Mouse (Mus musculus): ENCODE results near the gene Efr3b.

The Efr3b gene

DNA sequence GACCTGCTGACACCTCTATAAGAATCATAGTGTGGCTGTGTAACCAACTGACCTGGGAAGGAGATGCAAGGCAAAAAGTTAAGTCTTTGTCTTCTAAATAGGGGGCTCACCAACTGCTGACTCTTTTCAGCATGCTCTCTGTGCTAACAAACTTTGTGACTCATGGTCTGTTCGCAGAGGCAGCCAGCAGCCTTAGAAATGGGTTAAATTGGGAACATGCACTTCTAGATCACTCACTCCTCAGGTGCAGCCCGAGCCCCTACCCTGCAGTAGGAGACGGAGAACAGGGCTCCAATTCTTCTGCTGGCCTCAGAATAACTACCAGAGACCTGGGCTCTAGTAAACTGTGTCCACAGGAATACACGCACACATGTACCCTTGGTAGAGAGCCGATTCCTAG, 1.2 kb downstream of the Efr3b start:
- DNase-seq (ENCODE audit: low read depth, low spot score) = no peak

GRCm38 (mm10) chr12:4036157-4036556, 2.6 kb downstream of the Efr3b start:
- DNase-seq (ENCODE audit: low read depth, low spot score) = no peak

GRCm38 (mm10) chr12:4029064-4029463, 9.7 kb downstream of the Efr3b start:
- DNase-seq (ENCODE audit: low read depth, low spot score) = no peak

DNA sequence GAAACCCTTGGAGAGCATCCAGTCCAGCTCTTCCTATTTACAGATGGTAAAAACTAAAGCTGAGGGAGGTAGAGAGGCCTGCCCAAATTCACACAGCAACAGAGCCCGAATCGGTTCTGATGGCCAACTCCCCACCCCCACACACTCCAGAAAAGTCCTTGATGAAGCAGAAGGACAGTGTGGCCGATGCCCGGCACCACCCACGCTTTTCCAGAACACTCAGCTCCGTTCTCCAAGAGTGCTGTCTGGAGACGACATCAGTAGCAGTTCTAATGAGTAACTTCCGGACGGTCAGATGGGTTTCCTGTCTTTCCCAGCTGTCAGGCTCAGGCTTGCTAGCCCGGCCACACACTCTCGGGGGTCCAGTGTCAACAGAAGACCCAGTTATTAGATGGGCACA, 10.2 kb downstream of the Efr3b start:
- no peak for DNase-seq (ENCODE audit: low read depth, low spot score)

DNA sequence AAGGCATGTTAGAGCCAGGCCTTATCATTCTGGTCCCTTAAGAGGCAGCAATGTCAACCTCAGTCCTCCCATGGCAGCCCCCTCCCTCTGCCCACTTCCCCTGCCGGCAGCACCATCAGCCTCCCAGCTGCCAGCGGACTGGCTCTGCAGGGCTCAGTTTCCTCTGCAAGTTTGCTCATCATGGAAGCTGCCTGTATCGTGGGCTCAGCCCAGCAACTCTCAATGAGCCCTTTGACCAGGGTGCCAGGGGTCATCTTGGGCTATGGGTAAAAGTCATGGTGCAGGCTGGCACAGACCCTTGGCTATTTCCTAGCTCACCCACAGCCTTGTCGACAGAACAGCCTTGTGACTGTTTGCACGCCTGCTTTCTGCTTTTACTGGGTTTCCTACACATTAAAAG, 14.4 kb downstream of the Efr3b start:
- DNase-seq (ENCODE audit: low read depth, low spot score) = no peak

- no peak for DNase-seq (ENCODE audit: low read depth, low spot score)
Measured at GRCm38 (mm10) chr12:4023501-4023900, 15.2 kb downstream of the Efr3b start.

DNA sequence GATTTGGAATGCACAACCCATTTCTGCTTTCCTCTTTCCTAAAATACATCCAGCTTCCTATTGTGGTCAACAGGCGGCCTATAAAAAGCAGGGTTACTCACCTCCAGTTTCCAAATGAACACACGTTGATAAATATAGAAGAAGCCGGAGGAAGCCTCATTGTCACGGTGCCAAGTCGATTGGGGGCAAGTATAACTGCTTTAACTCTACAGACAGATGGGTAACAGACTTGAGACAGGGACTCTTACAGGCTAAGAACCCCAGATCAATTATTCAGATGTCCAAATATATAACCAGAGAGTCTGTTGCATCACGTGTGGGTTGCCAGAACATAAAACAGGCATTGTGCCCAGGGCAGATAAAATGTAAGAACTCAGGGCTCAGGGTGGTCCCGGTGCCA, 15.9 kb downstream of the Efr3b start:
- no peak for DNase-seq (ENCODE audit: low read depth, low spot score)

- DNase-seq (ENCODE audit: low read depth, low spot score) = no peak
Measured at GRCm38 (mm10) chr12:4020505-4020904, 18.2 kb downstream of the Efr3b start.

DNA sequence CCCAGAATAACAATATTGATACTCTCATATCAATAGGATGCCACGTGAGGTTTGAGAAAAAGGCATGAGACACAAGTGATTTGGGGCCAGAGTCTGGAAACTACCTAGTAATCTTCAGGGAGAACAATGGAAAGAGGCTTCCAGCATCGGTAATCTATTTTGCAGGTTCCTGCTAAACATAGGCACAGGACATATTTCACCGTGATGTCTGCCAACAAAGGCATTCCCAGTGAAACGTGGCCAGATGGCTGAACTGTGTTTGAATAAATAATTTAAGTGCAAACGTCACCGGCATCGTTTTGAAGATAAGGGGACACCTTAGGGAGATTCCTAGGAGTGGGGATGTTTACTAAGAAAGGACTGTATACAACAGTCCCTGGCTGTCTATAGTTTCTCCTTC, 22.4 kb downstream of the Efr3b start:
- no peak for DNase-seq (ENCODE audit: low read depth, low spot score)

GRCm38 (mm10) chr12:4015741-4016140, 23.0 kb downstream of the Efr3b start:
- no peak for DNase-seq (ENCODE audit: low read depth, low spot score)

- no peak for DNase-seq (ENCODE audit: low read depth, low spot score)
Measured at GRCm38 (mm10) chr12:4015255-4015654, 23.5 kb downstream of the Efr3b start.

DNA sequence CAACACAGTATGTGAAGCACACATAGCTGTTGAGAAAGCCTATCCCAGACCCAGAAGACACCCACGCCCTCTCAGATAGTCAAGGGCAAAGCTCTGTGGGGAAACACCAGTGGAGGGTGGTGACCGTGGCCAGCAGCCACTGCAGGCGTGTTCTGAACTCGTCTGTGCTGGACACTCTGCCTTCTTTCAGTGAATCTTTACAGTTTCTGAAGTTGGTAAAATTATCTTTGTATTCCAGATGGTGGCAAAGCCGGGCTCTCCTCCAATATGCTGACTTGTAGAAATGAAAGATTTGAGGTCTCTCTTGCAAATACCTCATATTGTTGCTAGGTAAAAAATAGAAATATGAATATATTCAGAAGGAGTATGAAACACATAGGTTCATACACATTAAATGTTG, 27.0 kb downstream of the Efr3b start:
- peak; percentile 83 for DNase-seq (ENCODE audit: low read depth, low spot score)

DNA sequence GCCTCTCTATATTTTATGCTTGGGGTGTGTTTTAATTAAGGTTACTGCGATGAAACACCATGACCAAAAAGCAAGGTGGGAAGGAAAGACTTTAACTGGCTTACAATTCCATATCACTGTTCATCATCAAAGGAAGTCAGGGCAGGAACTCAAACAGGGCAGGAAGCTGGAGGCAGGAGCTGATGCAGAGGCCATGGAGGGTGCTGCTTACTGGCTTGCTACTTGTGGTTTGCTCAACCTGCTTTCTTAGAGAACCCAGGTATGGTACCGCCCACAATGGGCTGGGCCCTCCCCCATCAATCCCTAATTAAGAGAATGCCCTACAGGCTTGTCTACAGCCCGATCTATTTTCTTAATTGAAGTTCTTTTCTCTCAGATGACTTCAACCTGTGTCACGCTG, 27.4 kb downstream of the Efr3b start:
- DNase-seq (ENCODE audit: low read depth, low spot score) = no peak

- no peak for DNase-seq (ENCODE audit: low read depth, low spot score)
Measured at GRCm38 (mm10) chr12:4008731-4009130, 30.0 kb downstream of the Efr3b start.

DNA sequence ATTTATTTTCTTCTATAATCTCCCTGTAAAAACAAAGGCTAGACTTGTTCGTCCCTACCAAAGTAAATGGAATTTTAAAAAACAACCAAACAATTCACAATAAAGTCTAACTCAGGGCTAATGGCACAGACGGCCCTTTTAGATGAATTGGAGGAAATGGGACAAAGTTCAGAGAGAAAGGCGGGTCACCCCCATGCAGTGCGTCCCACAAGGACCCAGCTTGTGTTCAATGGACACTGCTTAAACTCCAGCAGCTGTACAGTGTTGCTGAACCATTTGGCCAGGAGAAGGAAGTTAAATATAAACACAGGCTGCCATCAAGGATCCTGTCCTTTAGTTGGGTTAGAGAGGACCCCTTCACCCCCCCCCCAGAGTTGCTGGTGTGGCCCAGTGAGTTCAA, 30.9 kb downstream of the Efr3b start:
- DNase-seq (ENCODE audit: low read depth, low spot score) = no peak

DNA sequence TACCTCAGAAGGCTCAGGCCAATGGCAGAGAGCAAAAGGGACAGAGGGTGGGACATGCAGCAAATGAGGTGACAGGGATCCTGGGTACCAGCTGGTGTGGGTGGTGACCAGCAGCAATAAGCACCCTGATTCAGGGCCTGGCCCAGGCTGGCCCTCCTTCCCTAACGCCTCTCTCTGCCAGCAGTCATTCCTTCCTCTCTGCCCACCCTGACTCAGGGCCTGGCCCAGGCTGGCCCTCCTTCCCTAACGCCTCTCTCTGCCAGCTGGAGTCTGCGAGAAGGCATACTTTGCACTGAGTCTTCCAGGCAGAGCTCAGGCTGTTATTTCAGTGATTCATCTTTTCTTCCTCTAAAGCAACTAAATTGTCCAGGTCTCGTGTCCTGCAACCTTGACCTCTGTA, 31.5 kb downstream of the Efr3b start:
- DNase-seq (ENCODE audit: low read depth, low spot score) = no peak

DNA sequence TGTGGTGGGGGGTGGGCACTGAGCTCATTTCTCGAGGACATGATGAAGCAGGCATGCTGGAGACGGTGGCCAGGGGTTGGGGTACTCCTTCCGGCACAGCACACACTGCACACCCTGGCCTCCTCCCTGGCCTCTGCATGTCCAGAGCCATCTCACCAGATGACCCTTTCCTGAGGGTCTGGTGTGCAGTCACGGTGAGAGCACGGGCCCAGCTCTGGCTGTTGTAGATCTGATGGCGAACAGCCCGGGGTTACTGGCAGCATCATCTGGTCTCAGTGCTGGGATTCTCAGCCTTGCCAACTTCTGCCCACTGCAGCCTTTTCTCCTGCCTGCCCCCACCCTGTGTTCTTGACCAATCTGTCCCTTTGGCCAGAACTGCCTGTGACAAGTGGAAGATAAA, 32.6 kb downstream of the Efr3b start:
- DNase-seq (ENCODE audit: low read depth, low spot score) = no peak

DNA sequence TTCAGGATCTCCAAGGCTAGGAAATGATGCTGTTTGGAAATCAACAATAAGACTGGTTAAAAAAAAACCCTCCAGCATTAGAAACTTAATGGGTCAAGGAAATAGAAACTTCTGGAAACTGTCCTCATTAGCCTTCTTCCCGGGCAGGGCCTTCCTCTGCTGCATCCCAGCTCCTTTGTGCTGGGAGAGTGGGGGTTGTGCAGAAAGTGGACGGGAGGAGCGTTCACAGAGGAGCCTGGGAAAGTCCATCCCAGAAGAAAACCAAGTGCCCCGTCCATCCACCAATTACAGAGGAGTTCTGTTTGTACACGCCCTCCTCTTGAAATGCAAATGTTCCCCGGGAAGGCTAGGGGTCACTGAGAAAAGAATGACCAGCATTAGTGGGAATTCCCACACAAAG, 34.1 kb downstream of the Efr3b start:
- DNase-seq (ENCODE audit: low read depth, low spot score) = no peak

DNA sequence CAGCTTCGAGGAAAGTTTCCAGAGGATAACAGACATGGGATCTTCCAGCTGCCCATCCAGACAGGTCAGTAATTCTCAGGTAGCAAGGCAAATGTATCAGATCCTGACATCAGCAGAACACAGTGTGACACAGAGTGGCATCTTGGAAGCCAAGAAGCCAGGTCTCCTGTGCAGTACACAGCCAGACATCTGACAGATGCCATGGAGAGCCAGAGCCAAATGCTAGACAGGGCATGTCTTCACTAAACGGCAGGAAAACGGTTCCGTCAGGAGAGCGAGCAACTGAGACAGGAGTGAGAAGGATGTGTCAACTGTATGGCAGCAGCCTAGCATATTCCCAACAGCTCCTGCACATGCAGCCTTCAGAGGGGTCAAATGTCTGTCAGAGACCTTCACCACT, 38.3 kb downstream of the Efr3b start:
- DNase-seq (ENCODE audit: low read depth, low spot score) = no peak

DNA sequence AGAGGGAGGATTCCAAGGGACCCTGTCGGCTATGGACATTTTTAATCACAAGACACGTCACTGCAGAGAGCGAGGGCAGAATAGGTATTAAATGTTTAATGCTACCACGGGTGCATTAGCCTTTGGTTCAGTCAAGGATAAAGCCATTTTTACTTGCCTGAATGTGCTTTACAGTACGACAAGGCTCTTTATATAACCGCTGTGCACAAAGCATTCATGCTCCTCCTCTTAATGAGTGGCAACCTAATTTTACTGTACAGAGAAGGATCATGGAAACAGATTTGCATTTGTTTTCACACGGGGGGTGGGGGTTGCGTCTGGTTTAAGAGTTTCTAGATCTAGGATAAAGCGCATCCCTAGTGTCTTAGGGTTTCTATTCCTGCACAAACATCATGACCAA, 42.0 kb downstream of the Efr3b start:
- DNase-seq (ENCODE audit: low read depth, low spot score) = no peak

DNA sequence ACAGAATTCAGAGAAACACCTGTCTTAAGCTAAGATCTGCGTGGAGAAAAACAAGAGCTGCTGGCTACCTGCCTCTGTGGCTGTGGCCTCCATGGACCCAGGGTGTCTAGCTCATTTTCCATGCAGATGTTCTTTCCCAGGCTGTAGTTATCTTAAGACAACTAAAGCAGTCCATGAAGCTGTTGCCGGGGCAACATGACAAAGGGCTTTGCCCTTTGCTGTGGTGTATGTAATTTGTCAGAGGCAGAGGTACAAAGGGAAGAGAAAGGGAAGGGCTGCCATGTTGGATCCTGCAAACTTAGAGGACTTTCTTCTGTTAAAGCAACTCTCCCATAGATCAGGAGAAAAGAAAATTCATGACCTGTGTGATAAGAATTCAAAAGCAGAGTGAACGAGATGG, 47.7 kb downstream of the Efr3b start:
- no peak for DNase-seq (ENCODE audit: low read depth, low spot score)

GRCm38 (mm10) chr12:3989943-3990342, 48.8 kb downstream of the Efr3b start:
- no peak for DNase-seq (ENCODE audit: low read depth, low spot score)

GRCm38 (mm10) chr12:3984446-3984845, 54.3 kb downstream of the Efr3b start:
- DNase-seq (ENCODE audit: low read depth, low spot score) = no peak

DNA sequence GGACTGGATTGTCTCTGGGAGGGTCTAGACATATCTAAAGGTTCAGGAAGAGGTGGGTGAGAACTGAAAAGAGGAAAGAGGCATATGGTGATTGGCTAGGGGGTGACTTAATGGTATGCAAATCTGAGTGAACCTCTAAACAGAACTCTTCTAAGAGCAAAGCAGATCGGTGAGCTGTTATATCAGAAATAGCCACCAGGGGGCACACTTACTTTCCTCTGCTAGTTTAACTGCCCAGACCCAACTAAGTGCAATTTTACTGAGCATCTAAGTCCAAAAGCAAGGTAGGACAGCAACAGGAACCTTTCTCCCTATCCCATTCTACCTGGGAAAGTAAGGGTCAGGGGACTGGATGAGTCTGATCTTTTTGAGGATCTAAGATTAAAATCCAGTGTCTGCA, 55.0 kb downstream of the Efr3b start:
- DNase-seq (ENCODE audit: low read depth, low spot score) = peak; percentile 78

GRCm38 (mm10) chr12:3982257-3982656, 56.5 kb downstream of the Efr3b start:
- DNase-seq (ENCODE audit: low read depth, low spot score) = peak; percentile 70
